Mouse (Mus musculus) cortical plate, adult 2 months (tissue): ENCODE data around the gene Acvrl1. TPM values are rescaled to one million over a fixed set of nuclear protein-coding genes. Genes with fewer than 3 reads are reported as not detected.
A peak's percentile ranks its signal among the peaks of the same experiment; 100 is the strongest.

Source experiments
- H3K27ac ChIP-seq: fragments of 200-500 bp; 2 replicates; pipeline ENCODE4 v1.5.1; 2012; ENCODE audit warnings: low read length, control low read depth, inconsistent platforms; ENCODE audit not compliant: insufficient read depth
- H3K4me1 ChIP-seq: fragments of 200-500 bp; 2 replicates; pipeline ENCODE4 v1.6.1; 2011; ENCODE audit warnings: low read length; ENCODE audit not compliant: control insufficient read depth, insufficient read depth
- H3K4me3 ChIP-seq: fragments of 200-500 bp; 2 replicates; pipeline ENCODE4 v1.5.1; 2011; ENCODE audit warnings: mild to moderate bottlenecking, low read length, control low read depth; ENCODE audit not compliant: insufficient read depth
- CTCF ChIP-seq: fragments of 200-500 bp; IDR thresholded peaks from 2 replicates; pipeline ENCODE4 v1.5.1; 2011; ENCODE audit warnings: mild to moderate bottlenecking, control low read depth, low read length; ENCODE audit not compliant: insufficient read depth; ENCODE audit errors: extremely low read depth
- POLR2A ChIP-seq: fragments of 200-500 bp; IDR thresholded peaks from 2 replicates; pipeline ENCODE4 v1.6.1; 2011; ENCODE audit warnings: mild to moderate bottlenecking, low read length, control low read depth; ENCODE audit not compliant: insufficient read depth; ENCODE audit errors: extremely low read depth
- polyA plus RNA-seq: library from polyadenylated mRNA; depleted of rRNA; stranded (reverse); fragments of >200 nt; gene quantifications from 2 replicates; pipeline ENCODE4 v1.2.3, GENCODE M21; 2012; rRNA removed

Gene Acvrl1
- polyA plus RNA-seq, 1 experiment, result 24.7 TPM

DNA sequence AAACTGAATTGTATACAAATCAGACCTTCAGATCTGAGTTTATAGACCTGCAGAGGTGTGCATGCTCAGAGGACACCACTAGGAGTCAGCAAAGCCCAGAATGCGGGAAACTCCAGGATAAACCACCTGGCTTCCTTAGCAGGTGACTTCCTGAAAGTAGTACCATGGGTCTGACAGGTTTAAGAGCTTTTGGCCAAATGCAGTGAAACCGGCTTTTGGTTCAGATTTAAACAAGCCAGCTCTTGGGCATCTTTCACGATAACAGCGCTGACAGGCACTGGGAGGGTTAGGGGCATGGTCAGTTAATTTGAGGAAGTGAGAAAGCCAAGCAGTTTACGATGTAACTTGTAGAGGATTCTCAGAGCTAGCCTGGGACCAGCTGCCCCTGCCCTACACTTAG lies 59.6 kb downstream of the Acvrl1 start:
- Histone ChIP-seq H3K4me1 (peaks cover 18% of the 10 kb centered on the region), H3K4me3 (no peak overlapping the region), H3K27ac (no peak overlapping the region)
- TF ChIP-seq POLR2A (no peak), CTCF (0 out of 2 replicates have a peak, but pooled peaks have one; percentile 11)

DNA sequence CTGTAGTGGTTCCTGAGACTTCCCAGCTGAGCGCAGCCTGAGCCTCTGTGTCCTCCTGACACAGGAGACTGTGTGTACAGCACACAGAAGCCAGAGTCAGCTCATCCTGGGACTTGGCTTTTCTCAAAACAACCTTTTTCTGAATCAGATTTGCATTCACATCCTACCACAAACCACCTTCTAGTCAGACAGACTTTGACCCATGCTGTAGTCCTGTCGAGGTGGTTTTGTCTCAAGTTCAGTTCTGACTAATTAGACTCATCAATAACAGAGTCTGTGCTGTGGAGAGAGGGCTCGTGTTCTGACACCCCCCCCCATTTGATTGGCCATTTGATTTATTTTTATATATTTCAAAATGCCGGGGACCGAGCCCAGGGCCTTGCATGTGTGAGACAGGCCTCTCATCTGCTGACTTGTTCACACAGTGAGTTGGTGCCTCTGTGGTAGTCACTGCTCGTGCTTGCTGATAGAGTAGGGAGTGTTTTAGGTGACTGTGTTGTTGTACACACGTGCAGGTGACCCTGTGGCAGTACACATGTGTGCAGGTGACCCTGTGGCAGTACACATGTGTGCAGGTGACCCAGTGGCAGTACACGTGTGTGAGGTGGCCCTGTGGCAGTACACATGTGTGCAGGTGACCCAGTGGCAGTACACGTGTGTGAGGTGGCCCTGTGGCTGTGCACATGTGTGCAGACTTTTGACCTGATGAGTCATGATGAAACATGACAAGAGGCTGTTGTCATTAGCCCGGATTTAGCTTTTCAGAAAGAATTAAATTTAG lies 61.8 kb downstream of the Acvrl1 start:
- H3K4me1 ChIP-seq, result peaks cover 23% of the 10 kb centered on the region
- no peak overlapping the region for H3K4me3 ChIP-seq
- H3K27ac ChIP-seq, result no peak overlapping the region
- TF ChIP-seq CTCF, result no peak

DNA sequence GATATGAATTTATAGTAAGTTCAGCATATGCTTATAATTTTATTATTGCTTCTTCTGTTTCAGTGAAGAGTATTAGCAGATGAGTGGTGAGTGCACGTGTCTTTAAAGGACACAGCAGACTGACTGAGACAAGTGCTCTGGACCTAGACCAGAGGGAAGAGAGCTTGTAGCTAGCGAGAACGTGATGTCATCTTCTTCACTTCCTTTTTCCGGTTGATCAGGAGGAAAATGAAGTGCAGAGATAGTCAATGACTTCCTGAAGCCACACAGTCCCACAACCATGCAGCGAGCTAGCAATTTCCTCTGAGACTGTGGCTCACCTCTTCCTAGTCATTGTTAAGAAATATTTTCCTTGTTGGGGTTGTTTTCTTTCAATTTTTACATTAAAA lies 62.4 kb downstream of the Acvrl1 start:
- Histone ChIP-seq H3K27ac (no peak overlapping the region), H3K4me3 (no peak overlapping the region), H3K4me1 (peaks cover 23% of the 10 kb centered on the region)
- no peak for TF ChIP-seq CTCF
- TF ChIP-seq POLR2A, result no peak

DNA sequence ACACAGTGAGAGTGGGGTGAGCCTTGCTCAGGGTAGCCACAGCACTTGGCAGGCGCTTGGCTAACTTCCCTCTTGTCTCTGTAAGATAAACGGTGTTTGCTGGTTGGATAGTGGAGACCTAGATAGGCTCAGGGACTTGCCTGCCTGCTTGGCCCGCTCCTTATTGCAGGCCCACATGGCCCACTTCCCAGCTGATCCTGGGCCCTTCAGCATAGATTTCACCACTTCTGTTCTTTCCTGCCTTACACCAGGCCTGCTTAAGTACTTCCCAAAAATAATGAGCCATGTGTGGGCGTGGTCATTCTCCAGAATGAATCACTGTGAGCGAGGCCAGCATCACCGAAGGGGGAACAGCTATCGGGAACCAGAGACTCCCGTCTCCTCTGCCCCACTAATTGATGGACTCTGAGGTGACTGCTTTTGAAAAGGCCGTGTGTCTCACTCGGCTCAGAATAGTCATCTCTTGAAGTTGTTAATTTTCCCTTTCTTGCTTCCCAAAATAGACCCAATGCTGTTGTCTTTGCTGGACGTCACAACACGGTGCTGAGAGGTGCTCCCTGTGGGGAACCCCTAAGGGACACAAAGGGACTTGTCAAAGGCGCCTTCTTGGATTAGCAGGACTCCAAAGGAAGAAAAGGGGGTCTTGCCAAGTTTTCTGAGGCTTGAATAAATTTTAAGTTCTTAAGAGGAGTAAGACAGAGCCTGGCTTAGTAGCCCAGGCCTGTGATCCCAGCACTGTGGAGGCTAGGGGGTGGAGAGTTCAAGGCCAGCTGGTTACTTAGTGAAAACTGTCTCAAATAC lies 63.3 kb downstream of the Acvrl1 start:
- H3K4me1 ChIP-seq, result peaks cover 25% of the 10 kb centered on the region
- no peak overlapping the region for H3K27ac ChIP-seq
- no peak for TF ChIP-seq POLR2A
- no peak for TF ChIP-seq CTCF
- no peak overlapping the region for H3K4me3 ChIP-seq

DNA sequence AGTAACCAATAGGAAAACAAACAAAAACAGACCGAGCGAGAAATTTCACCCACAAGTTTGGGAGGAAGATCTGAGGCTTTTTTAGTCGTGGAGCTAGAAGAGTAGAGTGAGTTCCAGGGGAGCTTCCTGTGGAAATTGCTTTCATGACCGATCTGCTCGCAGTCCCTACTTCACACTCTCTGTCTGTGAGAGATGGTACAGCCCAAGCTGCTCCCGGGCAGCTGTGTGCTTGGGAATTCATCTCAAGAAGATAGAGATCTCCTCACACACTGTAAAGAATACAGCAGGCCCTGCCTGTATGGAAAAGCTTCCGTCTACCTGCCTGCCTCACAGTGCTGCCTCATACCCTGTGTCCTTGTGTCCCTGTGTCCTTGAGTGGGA lies 63.9 kb downstream of the Acvrl1 start:
- TF ChIP-seq POLR2A (no peak), CTCF (no peak)
- Histone ChIP-seq H3K4me1 (peaks cover 25% of the 10 kb centered on the region), H3K4me3 (no peak overlapping the region), H3K27ac (no peak overlapping the region)

DNA sequence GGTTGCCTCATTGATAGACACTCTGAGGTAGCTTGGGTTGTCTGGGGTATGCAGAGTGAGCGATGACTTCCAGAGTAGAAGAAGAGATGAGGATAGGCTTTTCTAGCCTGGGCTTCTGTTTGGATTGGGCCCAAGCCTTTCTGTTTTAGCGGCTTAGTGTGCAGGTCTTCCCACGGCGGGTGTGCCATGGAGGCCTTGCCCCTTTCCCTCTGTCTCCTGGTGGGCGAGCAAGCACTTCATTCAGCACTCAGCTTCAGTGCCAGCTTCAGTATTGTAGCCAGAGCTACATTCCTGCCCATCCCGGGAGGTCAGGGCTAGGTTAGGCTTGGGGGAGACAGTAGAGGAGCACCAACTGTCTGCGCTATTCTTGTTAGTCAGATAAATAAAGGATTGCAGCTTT lies 64.3 kb downstream of the Acvrl1 start:
- no peak overlapping the region for H3K4me3 ChIP-seq
- TF ChIP-seq CTCF (no peak), POLR2A (no peak)
- no peak overlapping the region for H3K27ac ChIP-seq
- peaks cover 25% of the 10 kb centered on the region for H3K4me1 ChIP-seq

DNA sequence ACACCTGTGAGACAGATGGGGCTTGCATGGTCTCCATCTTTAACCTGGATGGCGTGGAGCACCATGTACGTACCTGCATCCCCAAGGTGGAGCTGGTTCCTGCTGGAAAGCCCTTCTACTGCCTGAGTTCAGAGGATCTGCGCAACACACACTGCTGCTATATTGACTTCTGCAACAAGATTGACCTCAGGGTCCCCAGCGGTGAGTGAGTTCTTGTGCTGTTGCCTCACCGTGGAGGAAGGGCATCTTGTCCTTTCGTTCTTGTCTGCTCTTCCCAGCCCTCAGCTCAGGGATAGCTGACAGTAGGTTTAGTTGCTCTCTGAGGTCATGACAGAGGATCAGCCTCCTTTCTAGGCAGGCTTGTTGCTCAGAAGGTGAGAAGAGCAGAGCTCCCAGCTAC lies 65.6 kb downstream of the Acvrl1 start:
- TF ChIP-seq POLR2A (no peak), CTCF (no peak)
- H3K27ac ChIP-seq, result no peak overlapping the region
- H3K4me1 ChIP-seq, result peaks cover 25% of the 10 kb centered on the region

More for the DNA sequence above, 65.6 kb downstream of the Acvrl1 start:
- H3K4me3 ChIP-seq, result no peak overlapping the region

Other genes starting within 250 kb of the Acvrl1 start
- not detected in 2 replicates for gene Gm47841, start 81.1 kb upstream of the Acvrl1 start, polyA plus RNA-seq
- gene Fignl2, start 50.0 kb upstream of the Acvrl1 start, polyA plus RNA-seq, result 0.77 and 0.87 TPM in 2 replicates
- gene Ankrd33, start 12.8 kb upstream of the Acvrl1 start, polyA plus RNA-seq, result not detected in 2 replicates
- gene Acvr1b, start 45.5 kb downstream of the Acvrl1 start, polyA plus RNA-seq, result 70.5 and 73.9 TPM in 2 replicates
- 39.7 and 41.0 TPM in 2 replicates for gene Grasp, start 95.7 kb downstream of the Acvrl1 start, polyA plus RNA-seq
- 76.6 and 103 TPM in 2 replicates for gene Nr4a1, start 125.7 kb downstream of the Acvrl1 start, polyA plus RNA-seq
- gene Atg101, start 155.8 kb downstream of the Acvrl1 start, polyA plus RNA-seq, result 55.3 and 56.0 TPM in 2 replicates
- 0.13 and 0.23 TPM in 2 replicates for gene 6030408B16Rik, start 164.7 kb downstream of the Acvrl1 start, polyA plus RNA-seq
- gene Krt80, start 241.6 kb downstream of the Acvrl1 start, polyA plus RNA-seq, result 5.7 and 6.2 TPM in 2 replicates